Mouse (Mus musculus) spleen, adult 2 months (tissue): ENCODE results near the gene Cradd.

Experiments used
- CTCF ChIP-seq: fragments of 200-500 bp; IDR thresholded peaks from 2 replicates; pipeline ENCODE4 v1.5.1; 2011; ENCODE audit warnings: mild to moderate bottlenecking, inconsistent platforms; ENCODE audit not compliant: insufficient read depth, insufficient read length, insufficient replicate concordance; ENCODE audit errors: extremely low read depth
- POLR2A ChIP-seq: fragments of 200-500 bp; IDR thresholded peaks from 2 replicates; pipeline ENCODE4 v1.6.1; 2011; ENCODE audit warnings: low read depth, low read length, inconsistent platforms

GRCm38 (mm10) chr10:95236226-95236625 is 87.7 kb downstream of the Cradd start:
- TF ChIP-seq CTCF (no peak), POLR2A (no peak)
